Mouse (Mus musculus): ENCODE measurements around the gene Osbpl5. TPM values are rescaled to one million over a fixed set of nuclear protein-coding genes. Genes with fewer than 3 reads are reported as not detected.
A peak's percentile ranks its signal among the peaks of the same experiment; 100 is the strongest.
"Not testable (repeated sequence)": the region's sequence is repeated elsewhere in the genome, so short reads cannot be mapped to it uniquely, and the experiment has no call there.

Gene Osbpl5
- polyA plus RNA-seq, 2 experiments from 2014 or later = 17.2 to 31.0 TPM

- peak; percentile 60 for ATAC-seq
Observed at GRCm38 (mm10) chr7:143696140-143696539, 60.6 kb downstream of the Osbpl5 start.

- ATAC-seq = no peak
Observed at GRCm38 (mm10) chr7:143694550-143694949, 62.2 kb downstream of the Osbpl5 start.

- no peak for ATAC-seq
Observed at GRCm38 (mm10) chr7:143692746-143693510, 63.9 kb downstream of the Osbpl5 start.

- no peak for ATAC-seq
Observed at GRCm38 (mm10) chr7:143691909-143692308, 64.9 kb downstream of the Osbpl5 start.

GRCm38 (mm10) chr7:143691181-143691580 lies 65.6 kb downstream of the Osbpl5 start:
- ATAC-seq = no peak

- no peak for ATAC-seq
Observed at GRCm38 (mm10) chr7:143689946-143690345, 66.8 kb downstream of the Osbpl5 start.

GRCm38 (mm10) chr7:143689481-143689880 lies 67.3 kb downstream of the Osbpl5 start:
- no peak for ATAC-seq

GRCm38 (mm10) chr7:143686676-143687075 lies 70.1 kb downstream of the Osbpl5 start:
- not testable (repeated sequence) for ATAC-seq

- not testable (repeated sequence) for ATAC-seq
Observed at GRCm38 (mm10) chr7:143686191-143686590, 70.6 kb downstream of the Osbpl5 start.

- ATAC-seq = peak; percentile 100
Observed at GRCm38 (mm10) chr7:143685359-143686067, 71.3 kb downstream of the Osbpl5 start, which contains the start of gene Tnfrsf23. Gene Tnfrsf23 (minus strand): TSS chr7:143685872.

- ATAC-seq = not testable (repeated sequence)
Observed at GRCm38 (mm10) chr7:143684569-143684968, 72.2 kb downstream of the Osbpl5 start.

- ATAC-seq = no peak
Observed at GRCm38 (mm10) chr7:143681566-143681965, 75.2 kb downstream of the Osbpl5 start.

- not testable (repeated sequence) for ATAC-seq
Observed at GRCm38 (mm10) chr7:143680836-143681235, 75.9 kb downstream of the Osbpl5 start.

GRCm38 (mm10) chr7:143679650-143680049 lies 77.1 kb downstream of the Osbpl5 start:
- not testable (repeated sequence) for ATAC-seq

GRCm38 (mm10) chr7:143666427-143667311 lies 90.1 kb downstream of the Osbpl5 start:
- no peak for ATAC-seq

GRCm38 (mm10) chr7:143663470-143663869 lies 93.3 kb downstream of the Osbpl5 start:
- no peak for ATAC-seq

- ATAC-seq = no peak
Observed at GRCm38 (mm10) chr7:143660797-143661196, 96.0 kb downstream of the Osbpl5 start.

- ATAC-seq = not testable (repeated sequence)
Observed at GRCm38 (mm10) chr7:143649769-143650346, 106.9 kb downstream of the Osbpl5 start.

- peak; percentile 100 for ATAC-seq
Observed at GRCm38 (mm10) chr7:143649034-143649768, 107.6 kb downstream of the Osbpl5 start, which contains the start of gene Tnfrsf22. Gene Tnfrsf22 (minus strand): TSS chr7:143649661.

GRCm38 (mm10) chr7:143643949-143644348 lies 112.8 kb downstream of the Osbpl5 start:
- ATAC-seq = peak; percentile 49
